In genomic region chr10:23086352-23087215, GRCm38 (mm10) we compare ENCODE assay signal across 8 mouse cellular contexts.
DNase-seq lines count a peak whose midpoint lies in the region; ATAC-seq and TF ChIP-seq lines count a peak whose summit lies in the region.

No protein-coding gene starts in this region.

- TF ChIP-seq CTCF in ES-Bruce4 (IDR thresholded peaks at IDR 0.05; ENCODE audit: low read depth, low read length), result peak; percentile 55
- peak; percentile 78 for TF ChIP-seq CTCF in kidney, postnatal 0 days (IDR thresholded peaks at IDR 0.05; ENCODE audit: low read depth)
- TF ChIP-seq CTCF in lung, adult 2 months (IDR thresholded peaks at IDR 0.05; ENCODE audit: insufficient read depth, low read length), result peak; percentile 62

- no peak overlapping the region for H3K27ac ChIP-seq in ES-Bruce4 (ENCODE audit: insufficient read depth, low read length)
- no peak overlapping the region for H3K27ac ChIP-seq in kidney, postnatal 0 days

- no peaks in the 10 kb centered on the region for H3K9me3 ChIP-seq in ES-Bruce4 (replicated peaks; ENCODE audit: control insufficient read depth, insufficient read depth, low read length, poor library complexity, severe bottlenecking)
- no peaks in the 10 kb centered on the region for H3K9me3 ChIP-seq in kidney, postnatal 0 days (replicated peaks; ENCODE audit: low read length)

- DNase-seq in 3T3-L1 (ENCODE audit: low read depth, low spot score), result peak; percentile 77
- peak; percentile 43 to 60 for DNase-seq in cerebellum, adult 18-20 months
- peak; percentile 84 for DNase-seq in kidney, postnatal 0 days (ENCODE audit: low spot score)
- peak; percentile 29 for DNase-seq in lung, adult 2 months
- DNase-seq in retina, postnatal 1 day, result peak; percentile 67

- no peaks in the 10 kb centered on the region for H3K4me1 ChIP-seq in ES-Bruce4 (ENCODE audit: control insufficient read depth, insufficient read depth, low read length)
- no peaks in the 10 kb centered on the region for H3K4me1 ChIP-seq in kidney, postnatal 0 days (replicated peaks; ENCODE audit: insufficient read depth, low read length)
- no peaks in the 10 kb centered on the region for H3K4me1 ChIP-seq in lung, adult 2 months (ENCODE audit: control insufficient read depth, insufficient read depth, low read length)

- WGBS in kidney, postnatal 0 days, result 62% methylated on average over 21 of the region's 21 CpGs
- WGBS in lung, adult 2 months, result 54% methylated on average over 21 of the region's 21 CpGs

- peak overlapping the region; percentile 15; the same call in 1 of the 2 replicates for H3K4me2 ChIP-seq in kidney, postnatal 0 days (ENCODE audit: low read length)

- no peak for TF ChIP-seq EP300 in ES-Bruce4 (IDR thresholded peaks at IDR 0.05; ENCODE audit: insufficient read depth, low read depth, low read length)

- TF ChIP-seq POLR2A in ES-Bruce4 (IDR thresholded peaks at IDR 0.05; ENCODE audit: insufficient read depth, low read length), result no peak
- TF ChIP-seq POLR2A in lung, adult 2 months (IDR thresholded peaks at IDR 0.05; ENCODE audit: borderline replicate concordance, extremely low read depth, low read depth, low read length), result no peak

- no peak overlapping the region for H3K9ac ChIP-seq in ES-Bruce4 (ENCODE audit: low read depth, poor library complexity, severe bottlenecking)
- H3K9ac ChIP-seq in kidney, postnatal 0 days (ENCODE audit: low read depth, low read length), result no peak overlapping the region

- H3K36me3 ChIP-seq in ES-Bruce4 (ENCODE audit: control insufficient read depth, insufficient read depth, low read length, poor library complexity, severe bottlenecking), result no peaks in the 10 kb centered on the region
- H3K36me3 ChIP-seq in kidney, postnatal 0 days (ENCODE audit: insufficient read depth, low read length), result no peaks in the 10 kb centered on the region

- peak; percentile 83 for ATAC-seq in frontal cortex, adult (ENCODE audit: low TSS enrichment)
- no peak for ATAC-seq in kidney, postnatal 0 days (replicated peaks; ENCODE audit: low FRiP score, low read depth)
- no peak for ATAC-seq in megakaryocyte-erythroid progenitor cell, adult 5-6 weeks (replicated peaks; ENCODE audit: low FRiP score, low TSS enrichment, poor library complexity, severe bottlenecking)

- H3K4me3 ChIP-seq in ES-Bruce4 (ENCODE audit: low read depth, low read length), result no peak overlapping the region
- H3K4me3 ChIP-seq in kidney, postnatal 0 days (replicated peaks; ENCODE audit: low read depth, low read length), result no peak overlapping the region
- no peak overlapping the region for H3K4me3 ChIP-seq in lung, adult 2 months (replicated peaks; ENCODE audit: extremely low read depth, low read depth, low read length)

- H3K27me3 ChIP-seq in ES-Bruce4 (ENCODE audit: control insufficient read depth, insufficient read depth, low read length, poor library complexity, severe bottlenecking), result no peaks in the 10 kb centered on the region
- no peaks in the 10 kb centered on the region for H3K27me3 ChIP-seq in kidney, postnatal 0 days (ENCODE audit: insufficient read depth, low read length)

Comparison
In these comparisons a context has a peak if more than half of its experiments do, and no peak if none do; other contexts are left out.
1. DNase-seq: peak in every context shown above with its lines; median percentile 84 in kidney, postnatal 0 days; 77 in 3T3-L1; 67 in retina, postnatal 1 day; 52 in cerebellum, adult 18-20 months; 29 in lung, adult 2 months.